Mouse (Mus musculus): ENCODE results near the gene Gm21773.
"Not testable (repeated sequence)": the region's sequence is repeated elsewhere in the genome, so short reads cannot be mapped to it uniquely, and the experiment has no call there.

The Gm21773 gene

GRCm38 (mm10) chrY:25309260-25309659, at the start of gene Gm21773:
Gene Gm21773 (minus strand): TSS chrY:25309360.
- not testable (repeated sequence) for DNase-seq (ENCODE audit: low read depth, low spot score)
